Mouse (Mus musculus): ENCODE data around the gene Klhdc1. TPM values are rescaled to one million over a fixed set of nuclear protein-coding genes. Genes with fewer than 3 reads are reported as not detected.
A peak's percentile ranks its signal among the peaks of the same experiment; 100 is the strongest.

Gene Klhdc1
- total and polyA plus RNA-seq, 2 experiments from 2014 or later = 9.7 to 19.1 TPM

- no peak for ATAC-seq (ENCODE audit: insufficient read depth, low read depth)
- Histone ChIP-seq H3K36me3 (replicated peaks; ENCODE audit: control insufficient read depth, insufficient read depth, low read length) (peaks cover 13% of the 10 kb centered on the region; the same call in 1 of the 2 replicates), H3K9ac (replicated peaks; ENCODE audit: low read depth, low read length) (no peak overlapping the region), H3K27me3 (ENCODE audit: control insufficient read depth, insufficient read depth, low read length) (no peaks in the 10 kb centered on the region), H3K4me3 (ENCODE audit: low read depth, low read length) (no peak overlapping the region), H3K9me3 (replicated peaks; ENCODE audit: control insufficient read depth, low read length) (no peaks in the 10 kb centered on the region), H3K4me1 (ENCODE audit: control insufficient read depth, insufficient read depth) (no peaks in the 10 kb centered on the region), H3K27ac (ENCODE audit: low read depth) (no peak overlapping the region), H3K4me2 (ENCODE audit: low read depth, low read length) (no peak overlapping the region)
- 77% methylated on average over 3 of the region's 3 CpGs for WGBS
- no peak for DNase-seq (ENCODE audit: low spot score)
- TF ChIP-seq CTCF (IDR thresholded peaks at IDR 0.05; ENCODE audit: low read depth) (no peak), EP300 (IDR thresholded peaks at IDR 0.05; ENCODE audit: low read depth) (no peak)
Observed at GRCm38 (mm10) chr12:69215000-69215785, 25.8 kb upstream of the Klhdc1 start.

DNA sequence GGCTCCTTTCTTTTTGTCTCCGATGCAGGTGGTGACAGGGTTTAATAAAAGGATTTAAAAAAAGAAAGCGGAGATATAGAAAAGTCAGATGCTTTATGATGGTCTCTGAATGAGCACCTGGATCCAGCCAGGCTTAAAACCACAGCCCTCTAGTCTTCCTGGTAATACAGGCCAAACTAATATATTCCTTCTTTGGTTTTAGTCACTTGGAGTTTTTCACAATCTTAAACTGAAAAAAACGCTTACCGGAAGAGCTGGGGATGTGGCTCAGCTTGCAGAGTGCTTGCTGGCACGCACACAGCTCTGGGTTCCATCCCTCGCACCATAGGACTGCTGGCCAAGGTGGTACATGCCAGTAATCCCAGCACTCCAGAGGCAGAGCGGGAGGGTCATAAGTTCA is 24.4 kb upstream of the Klhdc1 start:
- H3K4me2 ChIP-seq (ENCODE audit: low read depth, low read length) = no peak overlapping the region
- 89% methylated on average over 7 of the region's 7 CpGs for WGBS
- no peaks in the 10 kb centered on the region for H3K9me3 ChIP-seq (replicated peaks; ENCODE audit: control insufficient read depth, low read length)
- ATAC-seq (ENCODE audit: insufficient read depth, low read depth) (no peak), DNase-seq (ENCODE audit: low spot score) (no peak)
- H3K27me3 ChIP-seq (ENCODE audit: control insufficient read depth, insufficient read depth, low read length) = no peaks in the 10 kb centered on the region
- no peak overlapping the region for H3K27ac ChIP-seq (ENCODE audit: low read depth)
- TF ChIP-seq CTCF (IDR thresholded peaks at IDR 0.05; ENCODE audit: low read depth) (no peak), EP300 (IDR thresholded peaks at IDR 0.05; ENCODE audit: low read depth) (no peak)
- H3K36me3 ChIP-seq (replicated peaks; ENCODE audit: control insufficient read depth, insufficient read depth, low read length) = peaks cover 24% of the 10 kb centered on the region; the same call in 1 of the 2 replicates
- H3K4me3 ChIP-seq (ENCODE audit: low read depth, low read length) = no peak overlapping the region
- H3K4me1 ChIP-seq (ENCODE audit: control insufficient read depth, insufficient read depth) = no peaks in the 10 kb centered on the region
- no peak overlapping the region for H3K9ac ChIP-seq (replicated peaks; ENCODE audit: low read depth, low read length)

GRCm38 (mm10) chr12:69220613-69221277 is 20.2 kb upstream of the Klhdc1 start:
- no peak overlapping the region for H3K4me2 ChIP-seq (ENCODE audit: low read depth, low read length)
- H3K4me1 ChIP-seq (ENCODE audit: control insufficient read depth, insufficient read depth) = no peaks in the 10 kb centered on the region
- WGBS = 89% methylated on average over 19 of the region's 19 CpGs
- H3K36me3 ChIP-seq (replicated peaks; ENCODE audit: control insufficient read depth, insufficient read depth, low read length) = peaks cover 24% of the 10 kb centered on the region; the same call in 1 of the 2 replicates
- no peaks in the 10 kb centered on the region for H3K27me3 ChIP-seq (ENCODE audit: control insufficient read depth, insufficient read depth, low read length)
- DNase-seq (ENCODE audit: low spot score) (no peak), ATAC-seq (ENCODE audit: insufficient read depth, low read depth) (no peak)
- H3K27ac ChIP-seq (ENCODE audit: low read depth) = no peak overlapping the region
- no peak overlapping the region for H3K4me3 ChIP-seq (ENCODE audit: low read depth, low read length)
- TF ChIP-seq EP300 (IDR thresholded peaks at IDR 0.05; ENCODE audit: low read depth) (no peak), CTCF (IDR thresholded peaks at IDR 0.05; ENCODE audit: low read depth) (no peak)
- no peaks in the 10 kb centered on the region for H3K9me3 ChIP-seq (replicated peaks; ENCODE audit: control insufficient read depth, low read length)
- no peak overlapping the region for H3K9ac ChIP-seq (replicated peaks; ENCODE audit: low read depth, low read length)

GRCm38 (mm10) chr12:69227776-69228466 is 13.1 kb upstream of the Klhdc1 start, which contains the start of gene Pole2:
TSS of gene Pole2 (minus strand) at chr12:69228195.
- under 1% methylated on average over 37 of the region's 37 CpGs for WGBS
- peak within 1 kb of the TSS; percentile 76 for H3K4me2 ChIP-seq (ENCODE audit: low read depth, low read length)
- peak within 1 kb of the TSS; percentile 72 for H3K27ac ChIP-seq (ENCODE audit: low read depth)
- no peaks in the 10 kb centered on the region for H3K9me3 ChIP-seq (replicated peaks; ENCODE audit: control insufficient read depth, low read length)
- DNase-seq (ENCODE audit: low spot score) (peak; percentile 83), ATAC-seq (ENCODE audit: insufficient read depth, low read depth) (peak; percentile 94)
- H3K36me3 ChIP-seq (replicated peaks; ENCODE audit: control insufficient read depth, insufficient read depth, low read length) = 0 out of 2 replicates have a peak, but pooled peaks cover 7% of the 10 kb centered on the region
- H3K27me3 ChIP-seq (ENCODE audit: control insufficient read depth, insufficient read depth, low read length) = no peaks in the 10 kb centered on the region
- peak within 1 kb of the TSS; percentile 84 for H3K4me3 ChIP-seq (ENCODE audit: low read depth, low read length)
- TF ChIP-seq EP300 (IDR thresholded peaks at IDR 0.05; ENCODE audit: low read depth) (no peak), CTCF (IDR thresholded peaks at IDR 0.05; ENCODE audit: low read depth) (no peak)
- peak within 1 kb of the TSS; percentile 59 for H3K9ac ChIP-seq (replicated peaks; ENCODE audit: low read depth, low read length)
- H3K4me1 ChIP-seq (ENCODE audit: control insufficient read depth, insufficient read depth) = peaks cover 6% of the 10 kb centered on the region

DNA sequence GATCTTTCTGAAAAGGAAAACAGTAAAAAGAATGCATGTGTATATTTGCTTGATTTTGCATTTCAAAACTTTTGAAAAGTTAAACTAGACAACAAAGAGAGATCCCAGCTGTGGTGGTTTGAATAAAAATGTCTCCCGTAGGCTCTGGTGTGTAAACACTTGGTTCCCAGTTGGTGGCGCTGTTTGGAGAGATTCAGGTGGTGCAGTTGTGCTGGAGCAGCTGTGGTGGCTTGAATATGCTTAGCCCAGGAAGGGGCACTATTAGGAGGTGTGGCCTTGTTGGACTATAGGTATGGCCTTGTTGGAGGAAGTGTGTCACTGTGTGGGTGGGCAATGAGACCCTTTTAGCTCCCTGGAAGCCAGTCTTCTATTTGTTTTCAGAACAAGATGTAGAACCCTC is 11.7 kb upstream of the Klhdc1 start:
- Histone ChIP-seq H3K36me3 (replicated peaks; ENCODE audit: control insufficient read depth, insufficient read depth, low read length) (0 out of 2 replicates have a peak, but pooled peaks cover 4% of the 10 kb centered on the region), H3K9me3 (replicated peaks; ENCODE audit: control insufficient read depth, low read length) (no peaks in the 10 kb centered on the region), H3K9ac (replicated peaks; ENCODE audit: low read depth, low read length) (no peak overlapping the region), H3K4me1 (ENCODE audit: control insufficient read depth, insufficient read depth) (peaks cover 6% of the 10 kb centered on the region), H3K4me2 (ENCODE audit: low read depth, low read length) (no peak overlapping the region), H3K27me3 (ENCODE audit: control insufficient read depth, insufficient read depth, low read length) (no peaks in the 10 kb centered on the region), H3K4me3 (ENCODE audit: low read depth, low read length) (no peak overlapping the region), H3K27ac (ENCODE audit: low read depth) (no peak overlapping the region)
- TF ChIP-seq CTCF (IDR thresholded peaks at IDR 0.05; ENCODE audit: low read depth) (peak; percentile 21; the same call in 1 of the 2 replicates), EP300 (IDR thresholded peaks at IDR 0.05; ENCODE audit: low read depth) (no peak)
- DNase-seq (ENCODE audit: low spot score) = peak; percentile 18
- WGBS = 68% methylated on average over 2 of the region's 2 CpGs
- ATAC-seq (ENCODE audit: insufficient read depth, low read depth) = no peak

All from heart, postnatal 0 days (tissue).